Mouse (Mus musculus): ENCODE results near the gene Hdac4. TPM values are rescaled to one million over a fixed set of nuclear protein-coding genes. Genes with fewer than 3 reads are reported as not detected.
A peak's percentile ranks its signal among the peaks of the same experiment; 100 is the strongest.

The Hdac4 gene
- total RNA-seq, 2 experiments from 2014 or later: 11.7 to 13.8 TPM

DNA sequence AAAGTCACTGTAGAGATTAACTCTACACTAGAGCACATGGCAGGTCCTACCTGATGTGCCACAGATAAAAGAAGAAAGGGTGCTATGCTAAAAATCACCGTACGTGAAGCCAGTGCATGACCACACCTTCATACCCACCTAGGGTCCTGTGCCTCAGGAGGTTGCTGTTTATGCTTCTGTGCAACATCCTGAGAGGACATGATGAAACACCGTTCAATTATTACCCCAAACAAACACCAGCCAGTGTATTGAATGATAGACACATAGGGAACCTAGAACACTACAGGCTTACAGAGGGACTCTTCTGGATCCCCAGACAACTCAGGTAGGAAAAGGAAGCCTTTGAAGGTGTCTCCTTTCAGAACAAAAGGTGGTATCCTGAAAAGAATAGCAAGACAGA lies 120.8 kb downstream of the Hdac4 start:
- ATAC-seq (replicated peaks; ENCODE audit: poor library complexity, severe bottlenecking): no peak

- ATAC-seq (replicated peaks; ENCODE audit: poor library complexity, severe bottlenecking): no peak
These were observed 125.4 kb downstream of the Hdac4 start for GRCm38 (mm10) chr1:92069932-92070677.

DNA sequence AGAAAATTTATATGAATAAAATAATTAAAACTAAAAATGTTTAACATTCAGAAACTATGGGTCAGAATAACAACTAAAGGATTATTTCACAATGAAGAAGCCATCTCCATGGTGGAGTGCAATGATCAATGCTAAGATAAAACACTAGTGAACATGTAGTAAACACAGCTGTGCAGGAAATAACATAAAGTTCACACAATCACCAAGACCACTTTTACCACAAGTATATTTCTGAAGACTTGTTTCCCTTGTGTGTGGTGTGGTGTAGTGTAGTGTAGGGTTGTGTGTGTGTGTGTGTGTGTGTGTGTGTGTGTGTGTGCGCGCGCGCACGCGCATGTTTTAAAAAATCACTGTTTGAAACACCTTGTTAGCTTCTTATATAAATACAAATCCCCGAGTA lies 126.0 kb downstream of the Hdac4 start:
- ATAC-seq (replicated peaks; ENCODE audit: poor library complexity, severe bottlenecking): no peak

DNA sequence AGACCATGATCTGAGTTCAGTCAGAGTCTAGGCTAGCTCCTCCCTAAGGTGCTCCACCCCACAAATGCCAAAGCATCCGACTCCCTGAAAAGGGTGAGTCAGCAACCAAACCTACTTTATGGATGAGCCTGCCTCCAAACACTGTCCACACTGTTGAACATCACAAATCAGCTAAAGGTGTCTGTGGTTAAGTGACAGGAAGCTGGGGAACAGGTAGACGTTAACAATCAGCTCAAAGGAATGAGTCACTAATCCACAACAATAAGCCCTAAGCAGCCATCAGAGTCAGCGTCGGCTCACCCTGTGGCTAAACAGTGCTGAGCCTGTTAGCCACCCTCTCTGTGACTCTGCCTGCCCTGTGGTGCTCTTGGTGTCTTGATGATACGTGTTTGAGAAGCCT lies 131.2 kb downstream of the Hdac4 start:
- ATAC-seq (replicated peaks; ENCODE audit: poor library complexity, severe bottlenecking): no peak

DNA sequence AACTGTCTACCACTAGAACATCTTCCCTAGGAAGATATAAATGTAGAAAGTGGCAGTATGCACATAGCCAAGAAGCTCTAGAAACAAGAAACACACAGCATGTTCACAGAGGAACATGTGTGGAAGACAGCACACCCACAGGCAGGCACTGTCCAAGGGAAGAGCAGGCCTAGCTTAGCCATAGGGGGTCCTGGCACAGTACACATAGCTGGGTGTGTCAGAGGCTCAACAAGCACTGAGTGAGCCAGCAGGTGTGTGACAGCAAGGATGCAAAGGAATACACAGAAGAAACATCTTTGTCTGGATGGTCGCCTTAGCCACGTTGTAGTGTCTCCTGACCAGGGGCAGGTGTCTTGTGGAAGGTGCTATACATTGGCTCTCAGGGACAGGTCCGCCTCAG lies 132.2 kb downstream of the Hdac4 start:
- no peak for ATAC-seq (replicated peaks; ENCODE audit: poor library complexity, severe bottlenecking)

DNA sequence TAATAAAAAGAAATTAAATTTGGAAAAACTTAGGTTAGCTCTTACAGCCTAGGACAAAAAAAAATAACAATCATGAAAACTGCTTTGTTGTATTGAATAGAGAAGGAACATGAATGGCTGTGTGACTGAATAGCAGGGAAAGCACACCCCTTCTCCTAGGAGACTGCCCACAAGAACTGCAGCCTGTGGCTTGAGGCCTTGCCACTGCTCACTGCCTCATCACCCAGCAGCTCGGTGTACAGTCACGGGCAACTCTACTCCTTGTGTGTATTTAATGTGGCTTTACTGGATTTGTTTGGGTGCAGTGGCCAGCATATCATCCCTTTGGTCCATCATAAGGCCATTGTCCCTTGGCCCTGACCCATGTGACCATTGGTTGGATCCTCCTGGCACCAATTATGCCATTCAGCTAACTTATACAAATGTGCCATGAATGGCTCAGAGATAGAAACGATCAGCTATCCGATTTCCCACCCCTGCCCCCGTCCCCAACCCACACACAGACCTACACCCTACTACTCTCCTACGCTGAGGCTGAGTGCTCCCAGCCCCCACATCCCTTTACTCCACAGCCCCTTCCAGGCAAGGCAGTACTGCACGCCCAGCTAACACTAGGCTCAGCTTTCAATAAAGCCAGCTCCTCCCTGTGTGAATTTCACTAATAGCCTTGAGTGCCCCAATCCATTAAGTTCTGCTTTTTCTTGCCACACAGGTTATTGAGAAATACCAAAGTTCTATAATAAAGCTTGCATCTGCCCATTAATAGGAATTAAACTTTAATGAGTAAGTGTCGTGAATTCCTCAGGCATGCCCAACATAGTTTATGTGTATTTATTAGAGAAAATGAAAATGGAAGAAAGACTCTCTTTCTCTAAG lies 134.1 kb downstream of the Hdac4 start:
- ATAC-seq (replicated peaks; ENCODE audit: poor library complexity, severe bottlenecking): peak; percentile 89

GRCm38 (mm10) chr1:92060532-92061064 lies 134.9 kb downstream of the Hdac4 start:
- ATAC-seq (replicated peaks; ENCODE audit: poor library complexity, severe bottlenecking): no peak

- ATAC-seq (replicated peaks; ENCODE audit: poor library complexity, severe bottlenecking): no peak
These were observed 135.9 kb downstream of the Hdac4 start for GRCm38 (mm10) chr1:92059571-92059970.

DNA sequence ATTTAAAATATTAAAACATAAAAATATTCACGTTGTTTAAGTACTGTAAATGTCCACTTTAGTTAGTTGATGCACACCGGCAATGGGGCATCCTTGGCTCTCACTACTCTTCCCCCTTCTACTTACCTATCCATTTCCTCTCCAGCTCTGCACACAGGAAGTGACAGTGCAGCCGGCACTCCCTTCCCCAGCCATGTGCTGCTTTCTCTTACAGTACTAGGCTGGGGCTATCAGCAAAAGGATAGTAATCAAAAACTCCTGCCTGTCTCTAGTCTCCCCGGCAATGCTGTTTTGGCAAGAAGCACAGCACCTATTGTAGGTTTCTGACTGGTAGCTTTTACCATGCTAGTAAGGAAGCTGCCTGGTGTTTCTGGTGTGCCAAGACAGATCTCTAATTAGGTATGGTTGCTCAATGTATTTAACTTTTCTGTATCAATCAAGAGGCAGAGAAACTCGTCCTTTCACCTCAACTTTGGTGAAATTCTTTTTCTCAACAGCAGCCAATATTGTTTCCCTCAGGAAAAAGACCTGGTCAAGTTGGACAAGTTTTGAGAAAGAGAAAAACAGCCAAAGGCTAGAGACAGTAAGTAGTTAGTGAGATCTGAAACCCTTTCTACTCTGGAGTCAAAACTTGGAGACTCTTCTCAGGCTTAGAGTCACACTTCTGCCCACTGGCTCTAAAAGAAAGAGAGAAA lies 136.6 kb downstream of the Hdac4 start:
- 0 out of 2 replicates have a peak, but pooled peaks have one; percentile 31 for ATAC-seq (replicated peaks; ENCODE audit: poor library complexity, severe bottlenecking)

- ATAC-seq (replicated peaks; ENCODE audit: poor library complexity, severe bottlenecking): no peak
These were observed 138.4 kb downstream of the Hdac4 start for GRCm38 (mm10) chr1:92057068-92057467.

GRCm38 (mm10) chr1:92055149-92055548 lies 140.3 kb downstream of the Hdac4 start:
- ATAC-seq (replicated peaks; ENCODE audit: poor library complexity, severe bottlenecking): no peak

- ATAC-seq (replicated peaks; ENCODE audit: poor library complexity, severe bottlenecking): peak; percentile 61
These were observed 143.3 kb downstream of the Hdac4 start for GRCm38 (mm10) chr1:92052190-92052589.

- ATAC-seq (replicated peaks; ENCODE audit: poor library complexity, severe bottlenecking): no peak
These were observed 143.9 kb downstream of the Hdac4 start for GRCm38 (mm10) chr1:92051489-92052062.

DNA sequence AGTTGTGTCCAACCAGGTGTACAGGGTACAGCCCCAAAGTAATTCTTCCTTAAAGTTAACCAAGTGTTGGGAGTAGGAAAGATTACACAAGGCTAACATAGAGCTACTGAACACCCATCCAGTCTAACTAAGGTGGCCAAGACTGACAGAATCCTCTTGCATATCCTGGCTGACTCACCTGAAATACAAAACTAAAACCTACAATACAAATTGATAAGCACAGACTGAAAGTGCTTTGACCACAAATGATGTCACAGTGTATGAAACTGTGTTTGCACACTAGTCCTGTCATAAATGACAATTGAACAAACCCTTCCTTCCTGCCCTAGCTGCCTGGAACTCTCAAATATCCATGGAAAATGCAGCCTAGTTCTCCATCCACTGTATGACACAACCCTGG lies 144.5 kb downstream of the Hdac4 start:
- no peak for ATAC-seq (replicated peaks; ENCODE audit: poor library complexity, severe bottlenecking)

DNA sequence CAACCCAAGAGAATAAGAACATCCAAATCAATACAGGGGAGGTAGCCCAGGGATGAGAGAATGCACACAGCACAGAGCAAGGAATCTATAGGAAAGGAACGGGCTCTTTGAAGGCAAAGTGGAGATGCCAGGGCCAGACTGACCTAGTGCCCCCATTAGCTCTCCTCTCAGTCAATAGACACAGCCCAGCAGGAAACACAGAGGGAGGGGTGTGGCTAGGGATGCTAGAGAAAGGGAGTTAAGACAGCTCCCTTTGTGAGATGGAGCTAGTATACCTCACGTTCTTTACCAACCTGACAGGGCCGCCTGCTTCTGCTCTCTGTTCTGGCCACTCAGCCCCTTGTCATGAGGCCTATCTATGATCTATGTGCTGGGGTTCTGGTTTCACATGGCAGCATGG lies 144.9 kb downstream of the Hdac4 start:
- ATAC-seq (replicated peaks; ENCODE audit: poor library complexity, severe bottlenecking): no peak

- peak; percentile 64 for ATAC-seq (replicated peaks; ENCODE audit: poor library complexity, severe bottlenecking)
These were observed 146.8 kb downstream of the Hdac4 start for GRCm38 (mm10) chr1:92048415-92049354.

GRCm38 (mm10) chr1:92045671-92046070 lies 149.8 kb downstream of the Hdac4 start:
- no peak for ATAC-seq (replicated peaks; ENCODE audit: poor library complexity, severe bottlenecking)

GRCm38 (mm10) chr1:92044868-92045267 lies 150.6 kb downstream of the Hdac4 start:
- no peak for ATAC-seq (replicated peaks; ENCODE audit: poor library complexity, severe bottlenecking)

DNA sequence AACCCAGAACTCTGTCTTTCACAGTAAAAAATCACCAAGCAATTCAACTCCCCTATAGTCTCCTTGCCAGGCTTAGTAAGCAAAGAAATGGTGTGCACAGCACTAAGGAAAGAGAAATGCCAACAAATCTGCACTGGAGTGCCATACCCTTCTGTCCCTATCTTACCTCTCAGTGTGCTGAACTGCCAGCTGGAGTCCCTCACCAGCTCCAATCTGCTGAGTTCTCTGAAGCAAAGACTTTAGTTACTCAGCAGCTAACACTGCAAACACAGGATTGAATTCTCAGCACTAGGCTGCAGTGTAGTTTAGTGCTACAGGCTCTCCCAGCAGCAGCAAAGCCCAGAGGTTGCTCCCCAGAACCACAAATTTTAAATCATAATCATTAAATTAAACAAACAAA lies 151.5 kb downstream of the Hdac4 start:
- ATAC-seq (replicated peaks; ENCODE audit: poor library complexity, severe bottlenecking): no peak
